Mouse (Mus musculus) intestine, embryonic 16.5 days (tissue): ENCODE measurements around the gene Ngfr. TPM values are rescaled to one million over a fixed set of nuclear protein-coding genes. Genes with fewer than 3 reads are reported as not detected.

Source experiments
- ATAC-seq: fragments of 200-750 bp; cut with Nextera tagmentation; 2 replicates; pipeline ENCODE4 v1.8.0; 2017; ENCODE audit warnings: moderate TSS enrichment, moderate library complexity
- H3K27ac ChIP-seq: fragments of 300-500 bp; sonication (generic); 2 replicates; pipeline ENCODE4 v1.5.1; 2014; ENCODE audit warnings: mild to moderate bottlenecking, low read length
- H3K27me3 ChIP-seq: fragments of 300-500 bp; sonication (generic); replicated peaks from 2 replicates; pipeline ENCODE4 v1.6.1; 2014; ENCODE audit warnings: low read length, control low read depth, mixed read lengths; ENCODE audit not compliant: control insufficient read depth, insufficient read depth
- H3K36me3 ChIP-seq: fragments of 300-500 bp; sonication (generic); 2 replicates; pipeline ENCODE4 v1.6.1; 2014; ENCODE audit warnings: low read length, control low read depth; ENCODE audit not compliant: control insufficient read depth, insufficient read depth
- H3K4me1 ChIP-seq: fragments of 300-500 bp; sonication (generic); 2 replicates; pipeline ENCODE4 v1.6.1; 2014; ENCODE audit warnings: low read length, control low read depth, mixed read lengths; ENCODE audit not compliant: control insufficient read depth, insufficient read depth
- H3K4me2 ChIP-seq: fragments of 300-500 bp; sonication (generic); 2 replicates; pipeline ENCODE4 v1.6.1; 2014; ENCODE audit warnings: low read depth, low read length, control low read depth
- H3K4me3 ChIP-seq: fragments of 300-500 bp; sonication (generic); 2 replicates; pipeline ENCODE4 v1.5.1; 2014; ENCODE audit warnings: mild to moderate bottlenecking, low read length
- H3K9ac ChIP-seq: fragments of 300-500 bp; sonication (generic); 2 replicates; pipeline ENCODE4 v1.6.1; 2014; ENCODE audit warnings: low read depth, low read length
- H3K9me3 ChIP-seq: fragments of 300-500 bp; sonication (generic); 2 replicates; pipeline ENCODE4 v1.6.1; 2016; ENCODE audit warnings: low read length, control low read depth; ENCODE audit not compliant: control insufficient read depth
- WGBS: fragments of 180-500 bp; shearing (Covaris S2); extraction: QIAGEN DNeasy Blood & Tissue Kit; methylation state at CpG from one replicate; pipeline ENCODE4 v1.1.7; 2014; 5-methylcytosine and 5-hydroxymethylcytosine counted together
- polyA plus RNA-seq: library from polyadenylated mRNA; unstranded; fragments of >200 nt; fragmentation: Nextera tagmentation; extraction: Ambion mirVana; gene quantifications from 2 replicates; pipeline ENCODE4 v1.2.1, GENCODE M21; 2015

The Ngfr gene
- polyA plus RNA-seq, 1 experiment from 2014 or later = 15.5 TPM

GRCm38 (mm10) chr11:95597741-95598140, 10.2 kb upstream of the Ngfr start:
- 47% methylated on average over 13 of the region's 13 CpGs for WGBS
- Histone ChIP-seq H3K4me1 (peaks cover 14% of the 10 kb centered on the region), H3K36me3 (no peaks in the 10 kb centered on the region), H3K27me3 (no peaks in the 10 kb centered on the region; the same call in 1 of the 2 replicates), H3K4me3 (no peak overlapping the region), H3K27ac (no peak overlapping the region), H3K9ac (no peak overlapping the region), H3K4me2 (no peak overlapping the region), H3K9me3 (no peaks in the 10 kb centered on the region)
- no peak for ATAC-seq

- Histone ChIP-seq H3K27ac (no peak overlapping the region), H3K9ac (no peak overlapping the region)
Observed at GRCm38 (mm10) chr11:95596704-95597103, 9.2 kb upstream of the Ngfr start.

GRCm38 (mm10) chr11:95596150-95596515, 8.6 kb upstream of the Ngfr start:
- no peak for ATAC-seq
- Histone ChIP-seq H3K27ac (no peak overlapping the region), H3K4me3 (no peak overlapping the region), H3K9ac (no peak overlapping the region), H3K36me3 (no peaks in the 10 kb centered on the region), H3K9me3 (no peaks in the 10 kb centered on the region), H3K4me1 (peaks cover 14% of the 10 kb centered on the region), H3K4me2 (no peak overlapping the region), H3K27me3 (no peaks in the 10 kb centered on the region; the same call in 1 of the 2 replicates)
- 70% methylated on average over 5 of the region's 5 CpGs for WGBS

More at GRCm38 (mm10) chr11:95596704-95597103, 9.2 kb upstream of the Ngfr start:
- Histone ChIP-seq H3K4me3 (no peak overlapping the region), H3K4me2 (no peak overlapping the region), H3K27me3 (no peaks in the 10 kb centered on the region; the same call in 1 of the 2 replicates), H3K9me3 (no peaks in the 10 kb centered on the region), H3K4me1 (peaks cover 14% of the 10 kb centered on the region), H3K36me3 (no peaks in the 10 kb centered on the region)
- 55% methylated on average over 11 of the region's 11 CpGs for WGBS
- ATAC-seq = no peak

GRCm38 (mm10) chr11:95595438-95596149, 8.1 kb upstream of the Ngfr start:
- Histone ChIP-seq H3K36me3 (no peaks in the 10 kb centered on the region), H3K27me3 (no peaks in the 10 kb centered on the region; the same call in 1 of the 2 replicates), H3K9me3 (no peaks in the 10 kb centered on the region), H3K9ac (no peak overlapping the region), H3K4me2 (no peak overlapping the region), H3K4me1 (peaks cover 14% of the 10 kb centered on the region), H3K4me3 (no peak overlapping the region), H3K27ac (no peak overlapping the region)
- ATAC-seq = no peak
- WGBS = 24% methylated on average over 10 of the region's 10 CpGs

GRCm38 (mm10) chr11:95594686-95595212, 7.2 kb upstream of the Ngfr start:
- no peak for ATAC-seq
- H3K27ac ChIP-seq = no peak overlapping the region
- H3K4me2 ChIP-seq = no peak overlapping the region
- no peaks in the 10 kb centered on the region for H3K36me3 ChIP-seq
- WGBS = 27% methylated on average over 13 of the region's 13 CpGs
- H3K27me3 ChIP-seq = no peaks in the 10 kb centered on the region; the same call in 1 of the 2 replicates
- no peak overlapping the region for H3K4me3 ChIP-seq
- H3K4me1 ChIP-seq = peaks cover 14% of the 10 kb centered on the region
- H3K9ac ChIP-seq = no peak overlapping the region
- H3K9me3 ChIP-seq = no peaks in the 10 kb centered on the region

GRCm38 (mm10) chr11:95593501-95593900, 6.0 kb upstream of the Ngfr start:
- Histone ChIP-seq H3K4me3 (no peak overlapping the region), H3K27me3 (peaks cover 4% of the 10 kb centered on the region; the same call in 1 of the 2 replicates), H3K27ac (no peak overlapping the region), H3K4me2 (no peak overlapping the region), H3K9me3 (no peaks in the 10 kb centered on the region), H3K9ac (no peak overlapping the region), H3K4me1 (peaks cover 14% of the 10 kb centered on the region), H3K36me3 (no peaks in the 10 kb centered on the region)
- no peak for ATAC-seq
- WGBS = 75% methylated on average over 5 of the region's 5 CpGs

- Histone ChIP-seq H3K4me3 (no peak overlapping the region), H3K27ac (no peak overlapping the region), H3K27me3 (peaks cover 9% of the 10 kb centered on the region; the same call in 1 of the 2 replicates), H3K36me3 (no peaks in the 10 kb centered on the region), H3K4me1 (peaks cover 17% of the 10 kb centered on the region), H3K9me3 (no peaks in the 10 kb centered on the region), H3K4me2 (no peak overlapping the region), H3K9ac (no peak overlapping the region)
- ATAC-seq = no peak
- 75% methylated on average over 1 of the region's 1 CpGs for WGBS
Observed at GRCm38 (mm10) chr11:95592691-95593090, 5.2 kb upstream of the Ngfr start.

GRCm38 (mm10) chr11:95589195-95589594, 1.7 kb upstream of the Ngfr start:
- Histone ChIP-seq H3K9me3 (no peaks in the 10 kb centered on the region), H3K9ac (no peak overlapping the region), H3K4me3 (no peak overlapping the region), H3K27ac (no peak overlapping the region), H3K36me3 (no peaks in the 10 kb centered on the region), H3K4me1 (peaks cover 31% of the 10 kb centered on the region), H3K27me3 (peaks cover 43% of the 10 kb centered on the region), H3K4me2 (no peak overlapping the region)
- 47% methylated on average over 5 of the region's 5 CpGs for WGBS
- no peak for ATAC-seq

GRCm38 (mm10) chr11:95586751-95587422, 648 bp downstream of the Ngfr start:
- no peak for ATAC-seq
- under 1% methylated on average over 27 of the region's 27 CpGs for WGBS

More at GRCm38 (mm10) chr11:95586751-95587422, 648 bp downstream of the Ngfr start:
- Histone ChIP-seq H3K9me3 (no peaks in the 10 kb centered on the region), H3K27ac (no peak overlapping the region), H3K4me3 (peak overlapping the region; percentile 51), H3K4me1 (peaks cover 31% of the 10 kb centered on the region), H3K9ac (peak overlapping the region; percentile 48), H3K4me2 (peak overlapping the region; percentile 75), H3K27me3 (peaks cover 61% of the 10 kb centered on the region), H3K36me3 (no peaks in the 10 kb centered on the region)
